In genomic region chr3:28467871-28468285, GRCm38 (mm10) we compare ENCODE assay signal across 12 mouse cellular contexts.
DNase-seq lines count a peak whose midpoint lies in the region; ATAC-seq lines count a peak whose summit lies in the region.
"Had no signal": no experiment of that assay in that cellular context is flagged by ENCODE, and none has a peak within 500 bp of the region (broad histone marks: within the 10 kb centered on the region; RNA-seq: fewer than 3 reads in every experiment).

No protein-coding gene starts in this region.

- H3K4me1 ChIP-seq in intestine, embryonic 16.5 days (ENCODE audit: control insufficient read depth, insufficient read depth, low read length): no peaks in the 10 kb centered on the region; the same call in 1 of the 2 replicates
- H3K4me1 ChIP-seq: stomach, embryonic 15.5 days had no signal

- peak; percentile 15 to 24 for DNase-seq in adrenal gland, postnatal 36 days
- no peak for DNase-seq in adrenal gland, postnatal 25 days
- peak; percentile 8 for DNase-seq in kidney, postnatal 10 days
- no peak for DNase-seq in kidney, adult 18-20 months
- no peak for DNase-seq in frontal cortex, postnatal 10 days (ENCODE audit: low spot score in 2 of 2)
- no peak for DNase-seq in right cerebral cortex, postnatal 36 days (ENCODE audit: low spot score in 2 of 2)
- DNase-seq: gastrocnemius, postnatal 10 days; lung, adult 18-20 months; right cerebral cortex, adult 18-20 months had no signal

- no peak overlapping the region for H3K9ac ChIP-seq in intestine, embryonic 16.5 days (ENCODE audit: low read depth, low read length)
- H3K9ac ChIP-seq: stomach, embryonic 15.5 days had no signal

- H3K27ac ChIP-seq in intestine, embryonic 16.5 days (ENCODE audit: low read length): no peak overlapping the region
- H3K27ac ChIP-seq: stomach, embryonic 15.5 days had no signal

- ATAC-seq in CD4-positive, CD25-positive, alpha-beta regulatory T cell, adult 4 months: peak; percentile 91
- ATAC-seq in intestine, embryonic 16.5 days: peak; percentile 92

- H3K27me3 ChIP-seq in intestine, embryonic 16.5 days (replicated peaks; ENCODE audit: control insufficient read depth, insufficient read depth, low read length): no peaks in the 10 kb centered on the region
- H3K27me3 ChIP-seq: stomach, embryonic 15.5 days had no signal

- no peak overlapping the region for H3K4me3 ChIP-seq in intestine, embryonic 16.5 days (ENCODE audit: low read length)
- H3K4me3 ChIP-seq: stomach, embryonic 15.5 days had no signal

- H3K36me3 ChIP-seq in intestine, embryonic 16.5 days (ENCODE audit: control insufficient read depth, insufficient read depth, low read length): no peaks in the 10 kb centered on the region
- H3K36me3 ChIP-seq: stomach, embryonic 15.5 days had no signal

- 48% methylated on average over 4 of the region's 4 CpGs for WGBS in intestine, embryonic 16.5 days

- H3K4me2 ChIP-seq in intestine, embryonic 16.5 days (ENCODE audit: low read depth, low read length): no peak overlapping the region
- H3K4me2 ChIP-seq: stomach, embryonic 15.5 days had no signal

- no peaks in the 10 kb centered on the region for H3K9me3 ChIP-seq in intestine, embryonic 16.5 days (ENCODE audit: control insufficient read depth, low read length)
- H3K9me3 ChIP-seq: stomach, embryonic 15.5 days had no signal

Comparison
In these comparisons a context has a peak if more than half of its experiments do, and no peak if none do; other contexts are left out.
1. DNase-seq: peak in adrenal gland, postnatal 36 days (2 of 2) and kidney, postnatal 10 days (single experiment); none in adrenal gland, postnatal 25 days (single experiment), kidney, adult 18-20 months (single experiment), frontal cortex, postnatal 10 days (0 of 2) and right cerebral cortex, postnatal 36 days (0 of 2).